Mouse (Mus musculus) kidney, embryonic 16.5 days (tissue): ENCODE results near the gene Serpina1d. TPM values are rescaled to one million over a fixed set of nuclear protein-coding genes. Genes with fewer than 3 reads are reported as not detected.
"Not testable (repeated sequence)": the region's sequence is repeated elsewhere in the genome, so short reads cannot be mapped to it uniquely, and the experiment has no call there.

Source experiments
- ATAC-seq: fragments of 200-750 bp; cut with Nextera tagmentation; 2 replicates; pipeline ENCODE4 v1.8.0; 2017; ENCODE audit warnings: moderate TSS enrichment; ENCODE audit not compliant: low FRiP score, low TSS enrichment
- H3K27ac ChIP-seq: fragments of 300-500 bp; sonication (generic); 2 replicates; pipeline ENCODE4 v1.5.1; 2014; ENCODE audit warnings: low read length
- H3K27me3 ChIP-seq: fragments of 300-500 bp; sonication (generic); 2 replicates; pipeline ENCODE4 v1.6.1; 2014; ENCODE audit warnings: low read length, control low read depth, mixed read lengths; ENCODE audit not compliant: insufficient read depth
- H3K36me3 ChIP-seq: fragments of 300-500 bp; sonication (generic); 2 replicates; pipeline ENCODE4 v1.6.1; 2014; ENCODE audit warnings: low read length, control low read depth, mixed read lengths; ENCODE audit not compliant: insufficient read depth
- H3K4me1 ChIP-seq: fragments of 300-500 bp; sonication (generic); 2 replicates; pipeline ENCODE4 v1.6.1; 2014; ENCODE audit warnings: low read length, control low read depth, mixed read lengths; ENCODE audit not compliant: insufficient read depth
- H3K4me2 ChIP-seq: fragments of 300-500 bp; sonication (generic); replicated peaks from 2 replicates; pipeline ENCODE4 v1.6.1; 2014; ENCODE audit warnings: low read depth, low read length
- H3K4me3 ChIP-seq: fragments of 300-500 bp; sonication (generic); 2 replicates; pipeline ENCODE4 v1.5.1; 2014; ENCODE audit warnings: mild to moderate bottlenecking, low read length
- H3K9ac ChIP-seq: fragments of 300-500 bp; sonication (generic); replicated peaks from 2 replicates; pipeline ENCODE4 v1.6.1; 2014; ENCODE audit warnings: low read length
- H3K9me3 ChIP-seq: fragments of 300-500 bp; sonication (generic); 2 replicates; pipeline ENCODE4 v1.6.1; 2016; ENCODE audit warnings: low read length, control low read depth
- WGBS: fragments of 180-500 bp; shearing (Covaris S2); extraction: QIAGEN DNeasy Blood & Tissue Kit; methylation state at CpG from one replicate; pipeline ENCODE4 v1.1.7; 2014; 5-methylcytosine and 5-hydroxymethylcytosine counted together
- polyA plus RNA-seq: library from polyadenylated mRNA; unstranded; fragments of >200 nt; fragmentation: Nextera tagmentation; extraction: Ambion mirVana; gene quantifications from 2 replicates; pipeline ENCODE4 v1.2.1, GENCODE M21; 2015

Gene Serpina1d
- 0.87 and 1.5 TPM in 2 replicates for polyA plus RNA-seq

GRCm38 (mm10) chr12:103773246-103773851 is at the start of gene Serpina1d:
TSS of gene Serpina1d (minus strand) at chr12:103773592.
- not testable (repeated sequence) for H3K4me1 ChIP-seq, H3K9ac ChIP-seq, H3K4me3 ChIP-seq, H3K27me3 ChIP-seq, H3K36me3 ChIP-seq, H3K4me2 ChIP-seq, H3K9me3 ChIP-seq, H3K27ac ChIP-seq, ATAC-seq
- WGBS, result 81% methylated on average over 6 of the region's 6 CpGs

GRCm38 (mm10) chr12:103770597-103770996 is 2.8 kb downstream of the Serpina1d start:
- WGBS, result 50% methylated on average over 1 of the region's 1 CpGs
- H3K27ac ChIP-seq, H3K4me1 ChIP-seq, ATAC-seq, H3K27me3 ChIP-seq, H3K9me3 ChIP-seq, H3K4me2 ChIP-seq, H3K36me3 ChIP-seq, H3K9ac ChIP-seq, H3K4me3 ChIP-seq: not testable (repeated sequence)

- not testable (repeated sequence) for H3K4me2 ChIP-seq, H3K4me3 ChIP-seq, ATAC-seq, H3K27ac ChIP-seq, H3K36me3 ChIP-seq, H3K9me3 ChIP-seq, H3K9ac ChIP-seq, H3K4me1 ChIP-seq, H3K27me3 ChIP-seq
- WGBS, result 77% methylated on average over 3 of the region's 3 CpGs
These were observed 10.3 kb downstream of the Serpina1d start for GRCm38 (mm10) chr12:103763083-103763482.

- WGBS, result 89% methylated on average over 3 of the region's 3 CpGs
- H3K27ac ChIP-seq, H3K36me3 ChIP-seq: not testable (repeated sequence)
These were observed 13.1 kb downstream of the Serpina1d start for GRCm38 (mm10) chr12:103760316-103760715.

GRCm38 (mm10) chr12:103745957-103746356 is 27.4 kb downstream of the Serpina1d start:
- WGBS, result 81% methylated on average over 5 of the region's 5 CpGs
- not testable (repeated sequence) for H3K4me3 ChIP-seq, H3K9me3 ChIP-seq, H3K4me1 ChIP-seq, H3K27ac ChIP-seq, ATAC-seq, H3K27me3 ChIP-seq, H3K36me3 ChIP-seq, H3K9ac ChIP-seq, H3K4me2 ChIP-seq

More at GRCm38 (mm10) chr12:103760316-103760715, 13.1 kb downstream of the Serpina1d start:
- ATAC-seq, H3K4me2 ChIP-seq, H3K9ac ChIP-seq, H3K4me3 ChIP-seq, H3K4me1 ChIP-seq, H3K27me3 ChIP-seq, H3K9me3 ChIP-seq: not testable (repeated sequence)

- not testable (repeated sequence) for ATAC-seq, H3K9ac ChIP-seq, H3K4me2 ChIP-seq, H3K27ac ChIP-seq, H3K4me3 ChIP-seq, H3K27me3 ChIP-seq, H3K9me3 ChIP-seq, H3K4me1 ChIP-seq, H3K36me3 ChIP-seq
- 67% methylated on average over 5 of the region's 6 CpGs for WGBS
These were observed 35.4 kb downstream of the Serpina1d start for GRCm38 (mm10) chr12:103737791-103738580.

GRCm38 (mm10) chr12:103735566-103735965 is 37.8 kb downstream of the Serpina1d start:
- WGBS, result 82% methylated on average over 4 of the region's 4 CpGs
- ATAC-seq, H3K27ac ChIP-seq, H3K36me3 ChIP-seq, H3K4me1 ChIP-seq, H3K9ac ChIP-seq, H3K9me3 ChIP-seq, H3K27me3 ChIP-seq, H3K4me3 ChIP-seq, H3K4me2 ChIP-seq: not testable (repeated sequence)

- not testable (repeated sequence) for H3K27ac ChIP-seq, H3K27me3 ChIP-seq, H3K4me2 ChIP-seq, ATAC-seq, H3K9ac ChIP-seq, H3K9me3 ChIP-seq, H3K4me1 ChIP-seq, H3K36me3 ChIP-seq, H3K4me3 ChIP-seq
- WGBS, result 81% methylated on average over 4 of the region's 4 CpGs
These were observed 38.3 kb downstream of the Serpina1d start for GRCm38 (mm10) chr12:103735101-103735500.
